Mouse (Mus musculus) liver, embryonic 14.5 days (tissue): Measurements from ENCODE around the gene Cd6.

ENCODE experiments used
- CTCF ChIP-seq: IDR thresholded peaks from 2 replicates; pipeline ENCODE4 v1.5.1; 2016; ENCODE audit warnings: antibody characterized with exemption, low read depth, control low read depth
- EP300 ChIP-seq: IDR thresholded peaks from 2 replicates; pipeline ENCODE4 v1.6.1; 2016; ENCODE audit warnings: antibody characterized with exemption, low read depth

- TF ChIP-seq CTCF: no peak
- no peak for TF ChIP-seq EP300
Observed at GRCm38 (mm10) chr19:10869886-10870527, 40.1 kb upstream of the Cd6 start, which contains the start of gene Tmem132a.
